Mouse (Mus musculus) thymus, postnatal 10 days (tissue): Measurements from ENCODE around the gene Ptbp3.
A peak's percentile ranks its signal among the peaks of the same experiment; 100 is the strongest.

Experiments
- DNase-seq, 2 experiments: peaks; one replicate each; pipeline ENCODE4 v3.0.0; 2021; ENCODE audit warnings: low spot score in 2 of 2

The Ptbp3 gene

DNA sequence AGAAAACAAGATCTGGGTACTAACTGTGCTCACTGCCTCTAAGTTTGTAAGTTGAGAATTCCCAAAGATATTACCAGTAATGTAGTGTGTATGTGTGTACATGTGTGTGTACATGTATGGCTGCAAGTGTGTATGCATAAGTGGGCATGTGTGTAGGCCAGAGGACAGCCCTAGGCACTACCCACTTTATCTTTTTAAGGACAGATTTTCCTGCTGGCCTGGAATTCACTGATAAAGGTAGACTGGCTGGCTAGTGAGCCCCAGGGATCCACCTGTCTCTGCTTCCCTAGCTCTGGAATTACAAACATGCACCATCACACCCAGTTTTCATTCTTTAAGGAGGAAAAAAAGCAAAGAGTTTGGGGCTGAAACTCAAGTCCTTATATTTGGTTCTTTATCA is 6.0 kb upstream of the Ptbp3 start:
- DNase-seq: no peak

DNA sequence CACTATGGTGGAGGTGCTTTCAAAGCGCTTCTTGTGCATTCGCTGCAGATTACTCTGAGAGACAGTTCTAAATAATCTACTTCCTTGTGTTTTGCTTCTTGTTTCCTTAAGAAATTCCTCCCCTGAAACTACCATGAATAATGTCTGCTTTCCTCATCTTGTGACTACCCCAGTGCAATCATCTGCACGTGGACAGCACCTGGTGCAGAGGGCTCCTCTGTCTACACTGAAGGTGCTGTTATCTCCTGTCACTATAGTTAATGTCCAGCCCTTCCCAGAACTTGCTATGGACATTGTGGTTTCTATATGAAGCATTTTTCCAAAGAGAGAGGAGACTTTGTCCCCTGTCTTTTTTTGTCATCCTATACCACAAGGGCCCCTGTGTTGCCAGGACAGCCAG is 4.4 kb upstream of the Ptbp3 start:
- no peak for DNase-seq

DNA sequence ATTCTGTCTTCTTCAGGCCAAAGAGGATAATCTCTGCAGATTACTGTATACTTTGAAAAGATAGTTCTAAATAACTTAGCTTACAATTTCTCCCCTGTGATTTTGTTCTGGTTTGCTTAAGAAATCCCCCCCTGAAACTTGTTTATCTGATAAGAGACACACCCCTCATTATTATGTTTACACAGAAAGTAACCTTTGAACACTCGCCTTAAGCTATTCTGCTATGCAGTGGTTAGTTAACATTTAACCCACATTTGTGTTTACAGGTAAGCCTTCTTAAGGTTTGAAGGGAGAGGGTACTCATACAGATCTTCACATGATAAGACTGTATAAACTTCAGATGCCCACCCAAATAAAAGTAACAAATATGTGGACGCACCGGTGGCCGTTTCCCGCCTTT is 3.7 kb upstream of the Ptbp3 start:
- DNase-seq: no peak

DNA sequence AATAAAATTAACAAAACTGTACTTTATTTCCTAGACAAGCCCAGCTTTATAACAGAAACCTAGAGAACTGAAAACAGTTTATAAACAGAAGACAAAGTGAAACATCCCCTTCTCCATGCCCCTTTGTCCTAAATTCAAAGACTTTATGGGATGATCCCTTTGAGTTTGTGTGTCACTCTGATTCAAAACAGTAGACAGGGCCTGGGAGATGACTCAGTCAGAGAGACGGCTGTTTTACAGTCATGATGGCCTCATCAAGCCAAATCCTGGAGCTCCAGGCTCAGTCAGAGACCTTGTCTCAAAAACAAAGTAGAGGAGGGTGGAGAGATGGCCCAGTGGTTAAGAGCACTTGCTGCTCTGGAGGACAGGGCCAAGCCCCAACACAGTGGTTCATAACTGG is 2.7 kb upstream of the Ptbp3 start:
- no peak for DNase-seq

DNA sequence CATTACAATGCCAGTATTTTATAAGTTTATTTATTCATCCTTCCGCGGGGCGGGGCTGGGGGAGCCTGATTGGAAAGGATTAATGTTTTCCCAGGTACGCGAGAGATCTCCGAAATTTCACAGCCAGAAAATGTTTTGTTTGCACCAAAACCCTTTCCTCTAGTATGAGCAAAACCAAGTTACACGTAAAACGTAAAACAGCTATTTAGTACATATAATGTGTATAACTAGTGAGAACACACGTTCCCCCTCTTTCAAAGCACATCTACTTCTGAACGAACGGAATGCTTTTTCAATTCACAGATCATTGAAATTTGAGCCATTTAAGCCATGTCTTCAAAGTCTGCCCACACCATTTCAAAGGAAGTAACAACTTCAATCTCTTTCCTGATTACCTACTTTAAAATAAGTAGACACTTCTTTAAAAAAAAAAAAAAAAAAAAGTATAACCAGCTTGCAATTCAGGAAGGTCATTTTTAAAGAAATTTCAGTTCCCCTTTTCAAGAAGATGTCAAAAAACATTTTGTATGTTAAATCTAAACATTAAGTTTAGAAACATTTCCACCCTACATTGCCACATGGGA is 905 bp upstream of the Ptbp3 start:
- peak; percentile 10 to 15 for DNase-seq

DNA sequence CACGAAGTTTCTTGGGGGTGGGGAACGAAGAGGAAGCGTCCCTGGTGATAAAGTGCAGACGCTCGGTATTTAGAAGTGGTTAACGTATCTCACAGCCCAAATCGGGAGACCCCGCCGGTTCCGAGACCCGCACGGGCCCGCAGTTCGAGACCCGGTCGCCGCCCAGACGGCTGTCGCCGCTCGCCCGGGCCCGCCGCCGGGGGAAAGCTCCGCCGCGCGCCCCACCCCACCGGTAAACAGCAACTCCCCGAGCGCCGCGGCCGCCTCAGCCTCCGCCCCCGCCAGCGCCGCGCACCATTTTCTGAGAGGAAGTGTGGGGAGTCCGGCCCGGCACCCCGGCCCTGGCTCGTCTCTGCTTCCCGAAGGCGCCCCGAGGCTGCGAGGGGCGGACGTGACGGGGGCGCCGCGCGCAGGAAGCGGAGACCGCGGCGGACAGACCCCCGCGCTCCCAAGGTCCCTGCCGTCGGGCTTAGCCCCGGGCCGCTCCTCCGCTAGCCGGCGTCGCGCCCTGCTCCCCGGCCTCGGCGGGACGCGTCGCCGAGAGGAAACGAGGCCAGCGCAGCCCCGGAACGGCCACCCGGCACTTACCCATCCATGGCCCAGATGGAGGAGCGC is 497 bp downstream of the Ptbp3 start:
- DNase-seq: peak; percentile 76 to 78

DNA sequence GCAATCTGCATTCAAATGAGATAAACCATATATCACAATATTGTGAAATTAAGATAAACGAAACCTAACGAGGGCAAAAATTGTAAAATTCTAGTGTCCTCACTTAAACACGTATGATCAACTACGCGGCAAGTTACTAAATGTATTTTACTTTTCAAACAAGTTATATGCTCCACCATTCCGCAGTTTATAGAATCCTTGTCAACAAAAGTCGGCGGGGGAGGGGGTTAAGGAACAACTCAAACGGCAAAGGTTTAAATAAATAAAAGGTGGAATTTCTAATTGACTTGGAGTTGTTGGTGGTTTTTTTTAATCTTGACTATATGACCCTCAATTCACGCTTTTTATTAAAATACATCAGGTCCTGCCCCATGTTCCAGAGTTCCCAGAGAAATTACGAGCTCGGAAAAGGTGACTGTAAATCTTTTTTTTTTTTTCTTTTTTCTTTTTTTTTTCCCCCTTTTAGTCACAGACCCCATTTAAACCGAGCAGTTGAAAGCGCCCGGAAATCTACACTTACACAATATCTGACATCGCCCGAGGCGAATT is 1.1 kb downstream of the Ptbp3 start:
- no peak for DNase-seq

DNA sequence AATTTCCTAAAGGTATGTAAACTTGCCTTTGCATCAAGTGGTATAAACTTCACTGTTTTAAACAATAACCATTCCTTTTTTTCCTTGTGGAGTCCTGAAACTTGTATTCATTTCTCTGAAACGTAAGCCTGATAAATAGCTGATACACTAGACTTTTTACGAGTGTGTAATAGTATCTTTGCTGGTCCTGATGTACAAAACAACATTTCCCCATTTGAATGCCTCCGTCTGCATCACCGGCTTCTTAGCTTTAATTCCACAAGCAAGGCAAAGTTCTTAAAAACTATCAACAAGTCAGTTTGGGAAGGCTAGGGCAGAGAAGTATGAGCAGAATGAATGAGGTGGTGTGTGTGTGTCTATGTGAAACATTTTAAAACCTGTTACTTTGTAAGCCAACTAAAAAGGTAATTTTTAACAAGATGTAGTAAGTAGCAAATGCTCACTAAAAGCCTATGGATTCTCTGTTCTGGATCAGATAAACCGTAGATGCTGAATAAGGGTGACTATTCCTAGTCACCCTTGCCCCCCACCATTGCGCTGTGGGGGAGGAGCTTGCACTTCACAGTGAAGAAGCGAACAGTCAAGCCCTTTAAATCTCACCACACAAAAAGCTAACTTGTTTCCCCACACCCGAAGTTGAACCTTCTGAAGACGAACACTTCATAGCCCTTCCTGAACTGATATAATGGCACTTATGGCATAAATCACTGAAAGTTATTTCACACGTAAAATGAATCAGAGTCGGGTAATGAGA is 1.9 kb downstream of the Ptbp3 start:
- DNase-seq: peak; percentile 29 to 44

DNA sequence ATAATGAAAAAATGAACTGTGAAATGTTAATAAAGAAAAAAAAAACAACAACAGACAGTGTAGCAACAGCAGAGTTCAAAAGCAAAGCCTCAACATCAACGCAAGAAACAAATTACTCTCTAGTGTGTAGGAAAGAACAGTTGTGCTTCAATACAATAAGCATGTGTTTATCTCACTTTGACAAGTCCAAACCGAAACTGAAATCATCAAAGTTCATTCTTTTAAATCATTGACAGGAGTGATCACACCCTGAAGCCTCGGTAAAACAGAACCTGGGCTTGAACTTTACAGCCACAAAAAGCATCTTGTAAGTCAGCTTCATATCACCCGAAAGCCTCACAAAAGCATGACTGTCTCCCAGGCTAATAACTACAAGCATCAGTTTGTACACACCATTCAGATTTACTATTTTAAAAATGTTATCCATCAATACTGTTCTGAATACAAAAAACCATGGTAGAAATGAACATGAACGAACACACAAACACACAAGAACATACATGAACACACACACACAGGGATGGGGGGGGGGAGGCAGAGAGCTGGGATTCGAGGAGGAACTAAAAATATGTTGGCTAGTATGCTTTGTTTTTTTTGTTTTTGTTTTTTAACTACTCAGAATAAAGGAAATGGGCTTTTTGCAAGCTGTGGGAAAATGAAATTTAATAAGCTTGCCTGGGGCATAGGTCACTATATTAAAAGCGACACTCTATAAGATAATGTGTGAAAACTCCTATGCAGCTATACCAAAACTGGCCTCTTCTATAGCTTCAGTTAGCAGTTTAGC is 2.7 kb downstream of the Ptbp3 start:
- no peak for DNase-seq

DNA sequence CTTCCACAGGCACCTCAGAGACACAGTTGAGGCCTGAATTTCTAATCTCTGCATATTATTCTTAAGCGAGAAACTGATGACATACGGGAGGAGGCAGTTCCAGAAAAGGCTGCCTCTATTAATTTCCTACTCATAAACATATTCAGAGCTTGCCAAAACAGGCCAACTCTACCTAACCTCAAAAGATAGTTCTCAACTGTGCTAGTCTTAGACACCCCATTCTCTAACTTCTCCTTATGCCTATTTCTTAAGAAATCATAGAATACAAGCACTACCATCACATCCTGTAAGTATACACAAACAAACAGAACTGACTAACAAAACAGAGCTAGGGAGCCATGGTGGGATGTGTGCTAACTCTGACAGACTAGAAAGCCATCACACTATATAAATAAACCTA is 4.5 kb downstream of the Ptbp3 start:
- no peak for DNase-seq

DNA sequence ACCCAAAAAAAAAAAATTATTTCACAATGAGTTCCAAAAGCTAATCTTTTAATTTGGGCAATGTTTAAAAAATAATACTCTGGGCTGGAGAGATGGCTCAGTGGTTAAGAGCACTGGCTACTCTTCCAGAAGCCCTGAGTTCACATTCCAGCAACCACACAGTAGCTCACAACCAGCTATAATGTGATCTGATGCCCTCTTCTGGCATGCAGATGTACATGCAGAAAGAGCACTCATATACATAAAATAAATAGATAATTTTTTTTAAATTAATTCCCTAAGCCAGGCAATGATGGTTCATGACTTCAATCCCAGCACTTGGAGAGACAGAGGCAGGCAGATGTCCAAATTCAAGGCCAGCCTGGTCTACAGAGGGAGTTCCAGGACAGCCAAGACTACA is 6.2 kb downstream of the Ptbp3 start:
- no peak for DNase-seq

DNA sequence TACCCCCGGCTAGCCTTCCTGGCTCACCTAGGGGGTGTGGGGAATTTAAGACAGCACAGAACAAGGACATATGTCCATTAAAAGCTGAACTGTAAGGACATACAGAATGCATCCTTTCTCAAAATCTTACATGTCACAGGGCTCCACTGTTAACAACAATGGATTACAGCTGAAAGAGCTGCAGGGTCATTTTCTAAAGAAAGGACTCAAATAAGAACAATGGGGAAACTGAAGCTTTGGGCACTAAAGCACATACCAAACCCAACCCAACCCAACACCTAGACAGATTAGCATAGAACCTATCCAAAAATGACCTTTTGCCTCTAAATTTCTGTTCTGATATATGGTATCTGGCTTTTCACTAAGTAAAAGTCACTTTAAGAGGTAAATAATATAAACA is 12.9 kb downstream of the Ptbp3 start:
- no peak for DNase-seq

DNA sequence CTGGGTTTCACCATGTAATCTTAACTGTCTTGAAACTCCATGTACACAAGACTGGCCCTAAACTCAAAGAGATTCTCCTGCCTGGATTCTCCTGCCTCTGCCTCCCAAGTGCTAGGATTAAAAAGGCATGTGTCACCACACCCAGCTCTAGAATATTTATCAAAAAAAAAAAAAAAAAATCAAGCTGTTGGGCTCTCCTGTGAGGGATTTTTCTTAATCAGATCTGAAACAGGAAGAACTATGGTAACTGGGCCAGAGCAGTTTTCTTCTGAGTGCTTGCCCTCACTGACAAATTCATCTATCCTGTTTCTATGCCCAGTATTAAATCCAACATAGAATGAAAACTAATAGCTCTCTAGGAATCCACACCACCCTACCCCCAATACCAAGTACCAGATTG is 13.5 kb downstream of the Ptbp3 start:
- DNase-seq: no peak

DNA sequence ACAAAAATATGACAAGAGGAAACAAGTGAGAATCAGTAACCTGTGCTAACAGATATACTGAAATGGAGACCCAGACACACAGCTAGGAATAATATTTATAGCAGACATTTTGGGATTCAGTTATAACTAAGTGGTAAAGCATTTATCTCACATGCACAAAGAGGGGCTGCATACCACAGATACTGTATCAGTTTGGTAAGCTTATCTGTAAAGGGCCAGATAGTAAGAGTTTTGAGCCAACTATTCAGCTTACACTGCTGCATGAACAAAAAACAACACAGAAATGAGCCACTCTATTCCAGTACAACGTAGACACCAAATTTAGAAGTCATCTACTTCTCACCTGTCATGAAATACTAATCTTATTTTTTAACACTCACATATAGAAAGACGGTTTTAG is 15.9 kb downstream of the Ptbp3 start:
- no peak for DNase-seq

DNA sequence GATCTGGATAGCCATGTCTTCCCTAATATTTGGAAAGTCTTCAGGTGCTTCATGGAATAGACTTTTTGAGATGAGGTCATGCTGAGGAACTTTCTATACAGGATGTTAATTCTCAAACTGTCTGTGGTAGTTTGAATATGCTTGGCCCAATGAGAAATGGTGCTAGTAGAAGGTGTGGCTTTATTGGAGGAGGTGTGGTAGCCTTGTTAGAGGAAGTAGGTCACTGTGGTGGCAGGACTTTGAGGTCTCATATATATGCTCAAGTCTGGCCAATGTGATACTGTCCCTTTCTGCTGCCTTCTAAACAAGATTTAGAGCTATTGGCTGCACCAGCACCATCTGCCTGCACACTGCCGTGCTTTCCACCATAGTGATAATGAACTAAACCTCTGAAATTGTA is 18.0 kb downstream of the Ptbp3 start:
- no peak for DNase-seq

DNA sequence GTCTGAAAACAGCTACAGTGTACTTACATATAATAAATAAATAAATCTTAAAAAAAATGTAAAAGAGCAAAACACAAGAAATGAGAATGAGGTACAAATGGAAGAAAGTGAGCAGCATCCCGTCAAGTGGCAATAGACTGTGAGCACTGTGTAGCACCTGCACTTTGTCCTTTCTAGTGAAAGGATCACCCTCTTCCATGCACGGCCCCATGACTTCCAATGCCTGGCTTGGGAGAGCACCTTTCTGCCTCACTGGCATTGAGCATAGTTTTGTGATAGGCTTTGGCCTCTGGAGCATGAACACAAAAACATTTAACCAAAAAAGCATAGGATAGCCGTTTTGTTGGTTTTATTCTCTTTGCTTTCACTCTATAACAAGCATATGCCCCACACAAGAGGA is 21.7 kb downstream of the Ptbp3 start:
- no peak for DNase-seq

DNA sequence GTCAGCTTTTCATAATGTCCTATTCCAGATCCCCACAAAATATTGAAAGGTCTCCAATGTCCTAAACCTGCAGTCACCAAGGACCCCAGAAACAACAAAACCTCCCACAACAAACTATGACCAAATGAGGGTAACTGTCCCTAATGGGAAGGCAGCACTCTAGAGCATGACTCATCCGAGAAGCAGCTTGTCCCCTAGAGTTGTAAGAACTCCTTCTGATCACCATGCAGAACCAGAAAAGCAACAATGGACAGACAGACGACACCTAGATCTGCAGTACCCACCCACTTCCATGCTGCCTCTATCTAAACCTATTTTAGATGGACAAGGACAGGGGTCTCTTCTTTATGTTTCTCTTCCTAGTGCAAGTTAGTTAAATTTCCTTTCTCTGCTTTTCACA is 22.4 kb downstream of the Ptbp3 start:
- DNase-seq: no peak

DNA sequence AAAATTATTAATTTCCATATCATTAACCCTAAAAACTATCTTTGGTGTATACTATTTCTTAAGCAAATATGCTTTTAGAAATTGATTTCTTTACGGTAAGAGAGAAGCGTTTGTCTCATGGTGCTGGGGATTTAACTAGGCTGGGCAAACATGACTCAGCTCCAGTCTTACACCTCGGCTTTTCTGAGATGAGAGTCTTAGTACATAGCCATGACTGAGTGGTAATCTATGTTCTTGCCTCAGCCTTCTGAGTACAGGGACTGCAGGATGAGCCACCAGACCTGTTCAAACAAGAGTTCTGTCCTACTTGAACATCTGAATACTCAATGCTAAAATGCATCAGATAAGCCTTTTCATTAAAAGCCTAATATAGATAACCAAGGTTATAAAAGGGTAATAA is 24.3 kb downstream of the Ptbp3 start:
- no peak for DNase-seq

DNA sequence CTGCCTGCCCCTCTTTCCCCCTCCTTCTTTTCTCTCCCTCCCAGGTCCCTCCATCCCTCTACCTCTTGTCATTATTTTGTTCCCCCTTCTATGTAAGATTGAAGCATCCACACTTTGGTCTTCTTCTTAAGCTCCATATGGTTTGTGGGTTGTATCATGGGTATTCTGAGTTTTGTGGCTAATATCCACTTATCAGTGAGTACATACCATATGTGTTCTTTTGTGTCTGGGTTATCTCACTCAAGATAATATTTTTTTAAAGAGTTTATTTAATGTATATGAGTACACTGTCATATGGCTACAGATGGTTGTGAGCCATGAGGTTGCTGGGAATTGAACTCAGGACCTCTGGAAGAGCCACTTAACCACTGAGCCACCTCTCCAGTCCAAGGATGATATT is 38.8 kb downstream of the Ptbp3 start:
- no peak for DNase-seq

DNA sequence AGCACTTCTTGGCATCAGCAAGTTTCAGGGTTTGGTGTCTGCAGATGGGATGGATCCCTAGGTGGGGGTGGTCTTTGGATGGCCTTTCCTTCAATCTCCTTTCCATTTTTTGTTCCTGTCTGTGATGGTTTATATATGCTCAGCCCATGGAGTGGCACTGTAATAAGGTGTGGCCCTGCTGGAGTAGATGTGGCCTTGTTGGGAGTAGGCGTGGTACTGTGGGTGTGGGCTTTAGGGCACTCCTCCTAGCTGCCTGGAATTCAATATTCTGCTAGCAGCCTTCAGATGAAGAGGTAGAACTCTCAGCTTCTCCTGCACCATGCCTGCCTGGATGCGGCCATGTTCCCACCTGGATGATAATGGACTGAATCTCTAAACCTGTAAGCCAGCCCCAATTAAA is 39.6 kb downstream of the Ptbp3 start:
- no peak for DNase-seq

DNA sequence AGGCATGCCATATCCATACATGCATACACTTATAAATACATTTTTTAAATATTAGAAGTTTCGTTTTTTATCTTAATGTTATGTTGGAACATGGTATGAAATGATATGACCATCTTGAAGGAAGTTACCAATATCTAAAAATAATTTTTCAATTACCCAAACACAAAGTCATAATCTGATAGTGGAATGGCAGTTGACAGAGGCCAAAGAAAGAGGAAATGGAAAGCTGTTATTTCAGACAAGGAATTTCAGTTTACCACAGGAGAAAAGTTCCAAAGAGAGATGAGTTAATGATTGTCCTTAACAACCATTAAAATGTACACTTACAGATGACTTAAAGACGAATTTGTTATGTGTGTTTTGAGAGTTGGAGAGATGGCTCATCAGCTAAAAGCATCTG is 41.4 kb downstream of the Ptbp3 start:
- no peak for DNase-seq

DNA sequence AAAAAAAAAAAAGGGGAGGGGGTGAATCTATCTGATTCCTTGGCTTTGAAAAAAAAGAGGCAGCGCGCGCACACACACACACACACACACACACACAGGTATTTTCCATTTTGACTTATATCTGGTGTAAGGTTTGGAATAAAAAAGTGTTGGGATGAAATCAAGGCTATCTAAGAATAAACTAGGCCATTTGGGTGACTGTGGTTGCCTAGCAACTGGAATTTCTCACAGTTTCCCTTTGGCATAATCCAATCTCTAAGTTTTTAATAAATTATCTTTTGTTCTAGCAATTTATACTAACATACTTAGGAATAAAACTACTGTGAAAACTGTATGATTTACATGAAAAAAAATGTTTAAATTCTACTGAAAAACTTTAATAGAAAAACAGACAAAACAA is 42.5 kb downstream of the Ptbp3 start:
- no peak for DNase-seq
